Mouse (Mus musculus): ENCODE data around the gene Arhgap45.
"Not testable (repeated sequence)": the region's sequence is repeated elsewhere in the genome, so short reads cannot be mapped to it uniquely, and the experiment has no call there.

Gene Arhgap45

DNA sequence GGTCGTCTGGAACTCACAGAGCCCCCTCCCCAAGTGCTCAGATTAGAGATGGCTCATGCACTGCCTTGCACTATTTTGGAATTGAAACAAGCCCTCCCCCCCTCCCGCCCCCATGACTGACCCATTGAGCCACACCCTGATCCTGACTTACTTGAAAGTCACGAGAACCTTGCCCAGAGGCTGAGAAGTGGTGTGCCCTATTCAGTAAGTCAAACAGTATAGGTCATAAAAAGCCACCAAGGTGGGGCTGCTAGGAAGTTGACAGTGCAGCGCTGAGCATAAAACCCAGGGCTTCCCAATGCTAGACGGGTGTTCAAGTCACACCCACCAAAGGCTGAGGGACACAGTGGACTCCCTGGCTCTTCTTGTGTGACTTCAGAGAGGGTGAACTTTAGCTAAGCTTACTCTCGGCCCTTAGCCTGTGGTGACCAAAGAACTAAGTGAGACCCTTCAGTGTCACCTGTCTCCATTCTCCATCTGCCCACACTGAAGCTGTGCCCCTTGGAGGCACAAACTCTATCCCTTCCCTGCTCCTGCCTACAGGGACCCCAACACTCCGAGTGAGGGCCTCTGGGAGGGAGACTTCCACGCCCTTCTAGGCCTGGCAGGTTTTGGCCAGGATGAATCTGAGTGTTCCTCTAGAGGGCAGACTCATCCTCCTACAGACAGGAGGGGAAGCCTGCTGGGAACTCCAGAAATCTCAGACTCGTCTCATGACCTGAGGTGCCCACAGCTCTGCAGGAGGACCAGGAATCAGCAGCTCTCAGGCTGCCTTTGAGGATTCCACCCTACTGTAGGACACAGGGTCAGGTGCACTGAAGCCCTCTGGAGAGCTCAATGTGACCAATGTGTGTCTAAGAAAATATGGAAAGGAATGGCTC lies 17.3 kb downstream of the Arhgap45 start:
- peak; percentile 52 for DNase-seq (ENCODE audit: low read depth)

DNA sequence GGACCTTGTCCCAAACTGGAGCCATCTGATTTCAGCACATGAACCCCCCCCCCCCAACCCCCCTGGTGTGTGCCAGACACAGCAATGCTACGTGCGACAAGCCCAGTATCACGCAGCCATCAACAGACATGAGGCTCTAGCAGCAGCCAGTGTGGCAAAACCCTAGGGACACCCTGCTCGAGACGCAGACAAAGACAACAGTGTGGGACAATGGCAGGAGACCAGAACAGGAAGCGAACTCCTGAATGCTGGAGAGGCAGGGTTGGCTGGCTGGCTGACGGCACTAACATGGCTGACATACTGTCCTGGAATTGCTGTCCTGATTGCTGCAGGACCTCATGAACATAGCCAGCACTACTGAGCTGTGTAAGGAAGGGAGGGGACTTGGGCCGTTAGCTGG lies 18.7 kb downstream of the Arhgap45 start:
- DNase-seq (ENCODE audit: low read depth), result no peak

DNA sequence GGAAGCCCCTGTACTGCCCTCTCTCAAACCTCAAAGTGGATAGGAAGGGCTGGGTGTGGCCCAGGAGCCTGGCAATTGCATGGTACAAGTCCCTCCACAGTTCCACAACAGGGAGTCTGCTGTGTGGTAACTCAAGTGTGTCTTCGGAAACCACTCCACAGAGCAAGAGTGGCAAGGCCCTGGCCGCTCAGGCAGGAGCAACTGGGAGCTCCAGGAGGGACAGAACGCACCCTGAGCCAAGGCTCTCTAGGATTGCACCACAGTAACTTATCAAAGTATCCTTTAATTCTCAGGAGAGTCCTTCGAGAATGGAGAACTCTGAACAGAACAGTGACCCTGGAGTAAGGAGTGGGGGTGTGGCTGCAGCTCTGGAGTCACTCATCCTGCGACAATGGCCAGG lies 19.2 kb downstream of the Arhgap45 start:
- no peak for DNase-seq (ENCODE audit: low read depth)

DNA sequence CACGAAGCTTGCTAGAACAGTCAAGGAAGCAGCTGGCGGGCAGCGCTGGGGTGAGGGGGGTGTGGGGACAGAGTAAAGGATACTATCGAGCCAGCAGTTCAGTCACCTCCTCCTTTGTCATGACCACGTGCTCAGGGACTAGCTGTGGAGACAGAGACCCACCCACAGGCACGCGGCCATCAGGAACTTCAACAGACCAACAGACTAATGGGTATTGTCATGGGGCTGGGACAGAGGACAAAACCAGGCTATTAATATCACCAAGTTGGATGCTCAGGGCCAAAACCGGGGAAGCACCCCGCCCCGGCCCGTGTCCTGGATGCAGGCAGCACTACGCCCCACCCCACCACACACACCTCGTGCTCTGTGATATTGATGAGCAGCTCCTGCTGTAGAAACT lies 20.4 kb downstream of the Arhgap45 start:
- no peak for DNase-seq (ENCODE audit: low read depth)

DNA sequence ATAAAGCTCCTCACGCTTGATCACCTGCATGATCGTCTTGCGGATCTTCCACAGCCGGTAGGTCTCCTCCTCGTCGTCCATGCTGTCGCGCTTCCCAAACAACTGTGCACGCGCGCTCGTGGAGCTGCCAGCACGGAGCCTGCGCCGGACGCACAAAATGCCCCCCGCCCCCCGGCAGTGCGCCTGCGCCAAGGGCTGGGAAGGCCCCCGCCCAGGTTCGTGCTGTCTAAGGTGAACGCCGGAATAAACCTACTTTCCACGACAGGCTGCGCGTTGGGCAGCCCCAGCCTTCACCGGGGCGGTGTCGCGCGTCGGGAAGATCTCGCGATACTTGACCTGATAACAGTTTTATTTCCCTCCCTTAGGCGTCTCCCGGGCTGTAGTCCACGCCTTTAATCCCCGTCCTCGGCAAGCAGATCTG lies 23.1 kb downstream of the Arhgap45 start, which contains the start of gene Polr2e:
Polr2e (minus strand) TSS at position 237 of the 421 bp plus-strand sequence.
- peak; percentile 99 for DNase-seq (ENCODE audit: low read depth)

DNA sequence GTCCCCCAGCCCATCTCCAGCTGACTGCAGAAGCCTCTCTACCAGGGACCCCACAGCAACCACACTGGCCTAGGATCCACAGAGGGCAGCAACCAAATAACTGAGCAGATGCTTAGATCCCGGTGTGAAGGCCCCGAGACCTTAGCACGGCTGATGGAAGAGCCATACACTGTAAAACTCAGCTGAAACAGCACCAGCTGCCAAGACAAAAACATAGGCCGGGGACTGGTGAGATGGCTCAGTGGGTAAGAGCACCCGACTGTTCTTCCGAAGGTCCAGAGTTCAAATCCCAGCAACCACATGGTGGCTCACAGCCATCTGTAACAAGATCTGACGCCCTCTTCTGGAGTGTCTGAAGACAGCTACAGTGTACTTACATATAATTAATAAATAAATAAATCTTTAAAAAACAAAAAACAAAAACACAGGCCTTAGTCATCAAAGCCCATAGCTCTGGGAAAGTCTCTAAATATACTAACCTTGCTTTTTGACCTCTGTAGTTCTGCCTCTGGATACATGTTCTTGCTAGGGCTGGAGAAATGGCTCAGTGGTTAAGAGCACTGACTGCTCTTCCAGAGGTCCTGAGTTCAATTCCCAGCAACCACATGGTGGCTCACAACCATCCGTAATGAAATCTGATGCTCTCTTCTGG lies 25.1 kb downstream of the Arhgap45 start:
- not testable (repeated sequence) for DNase-seq (ENCODE audit: low read depth)

DNA sequence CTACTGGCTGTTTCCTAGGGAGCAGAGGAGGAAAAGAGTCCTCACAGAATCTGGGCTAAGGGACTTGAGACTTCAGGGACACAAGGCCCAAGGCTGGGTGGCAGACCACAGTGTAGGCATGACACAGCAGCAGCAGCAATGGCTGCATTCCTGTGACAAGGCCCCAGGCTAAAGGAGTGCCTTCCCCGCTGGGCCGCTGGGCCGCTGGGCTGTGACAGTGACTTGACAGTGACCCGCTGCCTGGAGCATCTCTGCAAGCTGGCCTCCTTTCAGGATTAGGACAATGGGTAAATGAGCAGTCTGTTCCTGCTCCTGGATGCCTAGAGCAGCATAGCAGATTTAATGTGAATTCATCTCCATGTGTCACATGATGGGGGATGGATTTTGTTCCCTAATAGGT lies 27.6 kb downstream of the Arhgap45 start:
- DNase-seq (ENCODE audit: low read depth), result no peak

DNA sequence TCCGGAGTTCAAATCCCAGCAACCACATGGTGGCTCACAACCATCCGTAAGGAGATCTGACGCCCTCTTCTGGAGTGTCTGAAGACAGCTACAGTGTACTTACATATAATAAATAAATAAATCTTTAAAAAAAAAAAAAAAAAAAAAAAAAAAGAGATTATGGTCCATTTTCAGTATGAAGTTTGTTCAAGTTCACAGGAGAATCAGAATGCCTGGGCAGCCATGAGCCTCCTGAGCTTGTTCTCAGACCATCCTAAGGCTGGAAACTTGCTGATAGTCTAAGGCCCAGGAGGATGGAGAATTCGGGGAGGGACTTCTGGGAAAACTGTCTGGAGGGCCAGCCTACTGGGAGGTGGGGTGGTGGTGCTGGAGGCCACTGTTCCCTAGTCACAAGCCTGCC lies 28.9 kb downstream of the Arhgap45 start:
- DNase-seq (ENCODE audit: low read depth), result not testable (repeated sequence)

DNA sequence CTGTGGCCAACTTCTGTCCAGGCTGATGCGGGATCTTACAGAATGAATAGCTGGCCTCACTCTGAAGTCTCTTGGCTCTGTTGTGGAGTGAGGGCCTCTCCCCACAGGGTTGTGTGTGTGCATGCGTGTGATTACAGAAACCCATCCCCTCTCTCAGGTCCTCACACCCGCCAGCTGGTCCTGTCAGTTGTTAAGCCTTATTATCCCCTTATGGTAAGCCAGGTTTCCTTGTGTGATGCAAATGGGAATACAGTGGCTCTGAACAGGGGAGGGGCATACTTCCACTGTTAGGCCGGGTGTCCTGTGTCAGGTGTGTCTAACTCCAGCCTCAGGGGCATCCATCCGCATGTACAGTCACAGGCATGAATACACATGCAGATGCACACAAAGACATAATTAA lies 29.3 kb downstream of the Arhgap45 start:
- DNase-seq (ENCODE audit: low read depth), result no peak

DNA sequence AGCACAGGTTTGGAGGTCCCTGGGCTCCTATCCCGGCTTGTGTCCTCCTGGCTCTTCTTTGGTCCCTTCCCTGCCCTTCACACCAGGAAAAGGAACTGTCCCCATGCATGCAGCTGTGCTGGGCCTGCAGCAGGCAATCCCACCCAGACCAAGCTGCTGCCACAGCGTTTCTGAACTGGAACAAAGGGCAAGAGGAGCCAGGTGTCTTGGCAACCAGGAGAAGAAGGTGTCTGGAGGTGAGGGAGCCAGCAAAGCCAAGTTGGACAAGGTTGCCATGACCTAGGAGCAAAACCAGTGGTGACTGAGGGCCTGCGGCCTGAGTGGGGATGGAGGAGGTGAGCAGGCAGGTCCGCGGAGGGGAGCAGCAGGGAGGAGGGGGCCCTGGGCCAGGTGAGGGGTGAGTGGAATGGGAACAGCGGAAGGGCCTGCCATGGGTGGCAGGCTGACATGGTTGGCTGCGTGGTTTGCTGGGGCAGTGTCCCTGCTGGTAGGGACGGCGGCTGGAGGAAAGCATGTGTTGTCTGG lies 30.6 kb downstream of the Arhgap45 start, which contains the start of gene Gpx4:
Gpx4 (plus strand) TSS at position 126 of the 525 bp plus-strand sequence.
- no peak for DNase-seq (ENCODE audit: low read depth)

DNA sequence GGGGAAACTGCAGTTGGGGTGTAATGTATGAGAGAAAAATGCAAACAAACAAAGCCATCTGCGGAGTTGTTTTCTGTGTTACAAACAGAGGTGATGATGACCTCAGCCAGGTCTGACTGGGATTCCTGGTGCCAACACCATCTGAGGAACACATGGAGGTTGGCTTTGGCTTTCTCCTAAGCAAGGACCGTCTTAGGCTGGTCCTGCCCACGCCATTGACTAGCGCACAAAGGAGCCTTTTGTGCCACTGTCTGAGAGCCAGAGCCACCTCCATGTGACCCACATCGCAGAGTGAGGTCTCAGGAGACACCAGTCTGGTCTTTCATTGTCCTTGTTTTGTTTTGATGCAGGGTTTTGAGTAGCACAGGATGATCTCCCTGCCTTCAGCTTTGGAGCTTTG lies 31.9 kb downstream of the Arhgap45 start:
- no peak for DNase-seq (ENCODE audit: low read depth)

DNA sequence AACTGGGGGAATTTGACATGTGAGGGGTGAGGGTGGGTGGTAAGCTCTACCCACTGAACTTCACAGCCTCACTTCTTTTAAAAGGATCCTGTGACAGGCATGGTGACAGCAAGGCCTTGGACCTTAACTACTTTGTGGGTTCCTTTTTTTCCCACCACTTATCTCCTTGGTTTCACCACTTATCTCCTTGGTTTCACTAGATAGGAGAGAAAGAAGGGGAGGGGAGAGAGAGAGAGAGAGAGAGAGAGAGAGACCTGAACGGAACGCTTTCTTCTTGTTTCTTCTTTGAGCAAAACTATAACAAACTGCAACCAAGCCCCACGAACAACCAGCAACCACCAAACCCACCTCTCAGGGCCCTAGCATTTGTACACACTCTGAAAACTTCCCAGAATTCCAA lies 32.4 kb downstream of the Arhgap45 start:
- no peak for DNase-seq (ENCODE audit: low read depth)

DNA sequence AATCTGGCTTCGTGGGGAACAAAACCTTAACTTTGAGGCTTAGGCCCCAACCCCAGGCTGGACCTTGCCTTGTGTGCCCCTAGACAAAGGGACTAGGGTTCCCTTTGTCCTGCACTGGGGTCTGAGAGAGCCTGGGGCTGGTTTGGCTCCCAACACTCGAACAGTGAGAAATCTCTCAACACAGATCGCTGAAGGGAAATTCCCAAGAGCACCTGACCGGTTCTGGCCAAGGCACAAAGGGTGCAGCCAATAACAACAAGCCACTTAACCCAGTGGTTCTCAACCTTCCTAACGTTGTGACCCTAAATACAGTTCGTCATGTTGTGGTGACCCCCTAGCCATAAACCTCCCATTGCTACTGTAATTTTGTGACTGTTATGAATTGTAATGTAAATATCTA lies 33.8 kb downstream of the Arhgap45 start:
- no peak for DNase-seq (ENCODE audit: low read depth)

DNA sequence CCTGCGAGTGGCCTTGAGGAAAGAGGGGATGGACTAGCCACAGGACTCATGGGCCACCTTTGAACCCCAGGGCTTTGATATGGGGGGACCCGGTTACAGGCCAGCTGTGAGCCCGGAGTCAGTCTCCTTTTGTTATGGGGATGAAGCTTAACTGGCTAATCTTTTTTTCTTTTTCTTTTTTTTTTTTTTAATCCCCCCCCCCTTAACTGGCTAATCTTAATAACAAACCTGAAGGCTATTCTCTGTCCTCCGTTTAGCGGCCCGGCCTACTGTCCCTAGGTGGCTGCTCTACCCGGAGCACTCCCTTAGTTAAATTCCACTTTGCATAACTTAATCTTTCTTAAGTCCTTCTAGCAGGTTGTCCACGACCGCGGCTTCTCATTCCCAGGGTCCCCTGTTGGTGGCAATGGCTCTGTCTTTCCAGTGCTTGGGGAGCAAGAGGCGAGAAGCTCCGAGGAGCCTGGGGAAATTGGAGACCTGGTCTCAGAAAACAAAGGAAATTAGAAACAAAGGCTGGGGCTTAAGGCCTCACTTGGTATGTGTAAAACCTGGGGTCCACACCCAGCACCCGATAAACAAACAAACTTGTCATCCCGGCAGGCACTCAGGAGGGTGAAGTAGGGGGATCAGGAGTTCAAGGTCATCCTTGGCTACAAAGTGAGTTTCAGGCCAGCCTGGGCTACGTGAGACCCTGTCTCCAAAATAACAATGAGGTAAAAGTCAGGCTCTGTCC lies 34.6 kb downstream of the Arhgap45 start:
- no peak for DNase-seq (ENCODE audit: low read depth)

DNA sequence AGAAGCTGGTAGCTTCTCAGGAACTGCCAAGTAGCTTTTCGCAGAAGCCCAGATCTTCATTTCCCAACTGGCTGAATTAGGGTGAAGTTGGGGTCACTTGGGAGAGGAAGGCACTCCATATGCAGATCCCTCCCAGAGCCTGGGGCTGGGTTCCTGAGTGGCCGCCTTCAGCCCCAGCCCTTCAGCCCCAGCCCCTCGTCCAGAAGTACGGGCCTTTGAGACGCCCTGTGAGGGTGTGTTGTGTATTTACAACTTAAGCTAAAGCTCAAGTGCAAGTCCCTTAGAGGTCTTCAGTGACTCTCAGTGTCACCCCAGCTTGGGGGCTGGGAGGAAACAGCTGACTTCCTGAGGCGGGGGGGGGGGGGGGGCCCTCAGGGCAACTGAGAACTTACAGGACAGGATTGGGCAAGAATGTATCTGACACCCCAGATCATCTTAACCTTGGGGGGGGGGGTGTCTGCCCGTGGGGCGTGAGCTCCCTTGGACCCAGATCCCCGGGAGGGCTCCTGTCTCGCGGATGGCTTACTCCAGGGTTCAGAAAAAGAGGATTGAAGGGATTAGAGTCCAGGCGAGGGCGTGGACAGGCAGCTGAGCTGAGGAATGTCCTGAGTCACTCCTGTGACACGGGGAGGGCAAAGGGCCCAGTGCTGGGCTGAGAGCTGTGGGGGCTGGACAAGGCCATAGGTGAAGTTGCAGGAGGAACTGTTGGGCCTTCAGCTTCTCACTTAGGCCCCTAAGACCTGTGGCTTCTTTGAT lies 35.3 kb downstream of the Arhgap45 start:
- DNase-seq (ENCODE audit: low read depth), result peak; percentile 60

DNA sequence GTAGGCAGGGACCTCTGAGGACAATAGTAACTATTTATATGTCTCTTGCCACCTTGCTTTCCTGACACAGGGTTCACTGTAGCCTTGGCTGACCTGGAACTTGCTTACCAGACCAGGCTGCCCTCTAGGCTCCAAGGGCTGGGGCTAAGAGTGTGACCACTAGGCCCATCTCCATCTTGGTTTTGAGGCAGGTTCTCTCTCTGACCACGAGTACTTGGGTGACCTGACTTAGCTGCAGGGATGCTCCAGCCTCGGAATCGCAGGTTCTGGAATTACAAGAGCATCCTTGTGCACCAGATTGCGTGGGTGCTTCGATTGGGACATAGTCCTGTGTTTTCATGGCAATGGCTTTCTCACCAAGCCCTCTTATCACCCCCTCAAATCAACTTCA lies 35.9 kb downstream of the Arhgap45 start:
- peak; percentile 36 for DNase-seq (ENCODE audit: low read depth)

DNA sequence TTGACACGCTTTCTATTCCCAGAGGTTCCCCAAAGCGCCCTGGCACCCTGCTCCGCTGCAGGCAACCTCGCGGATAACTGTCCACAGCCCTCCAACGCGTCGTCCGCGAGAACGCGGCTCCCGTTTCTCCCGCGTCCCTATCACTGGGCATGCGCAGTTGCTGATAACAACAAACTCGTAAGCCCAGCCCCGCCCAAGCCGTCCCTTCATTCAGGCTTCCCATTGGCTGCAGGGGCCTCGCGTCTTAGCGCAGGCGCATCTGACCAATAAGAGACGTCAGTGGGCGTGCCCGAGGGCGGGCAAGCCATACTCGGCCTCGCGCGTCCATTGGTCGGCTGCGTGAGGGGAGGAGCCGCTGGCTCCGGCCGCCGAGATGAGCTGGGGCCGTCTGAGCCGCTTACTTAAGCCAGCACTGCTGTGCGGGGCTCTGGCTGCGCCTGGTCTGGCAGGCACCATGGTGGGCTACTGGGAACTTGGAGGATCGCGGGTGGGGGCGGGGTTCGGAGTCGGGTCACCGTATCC lies 36.9 kb downstream of the Arhgap45 start:
- DNase-seq (ENCODE audit: low read depth), result peak; percentile 100

DNA sequence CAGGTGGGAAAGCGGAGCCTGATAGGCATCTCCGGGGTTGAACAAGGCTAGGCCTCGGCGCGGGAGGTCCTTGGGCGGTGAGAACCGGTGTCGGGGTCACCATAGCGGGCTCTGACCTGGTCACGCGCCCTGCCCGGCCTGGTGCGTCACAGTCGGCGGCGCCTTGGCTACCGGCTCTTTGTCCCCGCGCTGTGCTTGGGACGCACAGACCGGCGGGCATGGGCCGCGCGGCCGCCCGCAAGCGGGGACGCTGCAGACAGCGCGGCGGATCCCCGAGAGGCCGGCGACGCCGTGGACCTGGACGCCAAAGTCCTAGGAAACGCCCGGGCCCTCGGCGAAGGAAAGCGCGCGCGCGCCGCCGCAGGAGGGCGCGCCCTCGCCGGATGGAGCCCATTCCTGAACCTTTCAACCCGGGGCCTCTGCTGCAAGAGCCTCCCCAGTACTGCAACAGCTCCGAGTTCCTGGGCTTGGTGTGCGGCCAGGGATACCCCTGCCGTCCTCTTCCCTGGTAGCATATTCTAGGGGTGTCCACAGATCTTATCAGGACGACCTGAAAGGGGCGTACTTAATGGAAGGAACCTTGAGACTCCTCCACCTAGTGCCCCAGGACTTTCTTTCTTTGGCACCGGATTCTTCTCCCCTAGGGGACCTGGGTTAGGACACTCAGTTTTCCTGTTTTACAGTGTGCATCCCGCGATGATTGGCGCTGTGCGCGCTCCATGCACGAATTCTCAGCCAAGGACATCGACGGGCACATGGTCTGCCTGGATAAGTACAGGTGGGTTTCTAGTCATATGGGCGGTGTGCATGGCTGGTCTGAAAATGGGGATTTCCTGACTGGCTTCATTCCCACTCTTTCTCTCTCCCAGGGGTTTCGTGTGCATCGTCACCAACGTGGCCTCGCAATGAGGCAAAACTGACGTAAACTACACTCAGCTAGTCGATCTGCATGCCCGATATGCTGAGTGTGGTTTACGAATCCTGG lies 37.7 kb downstream of the Arhgap45 start:
- peak; percentile 78 for DNase-seq (ENCODE audit: low read depth)

DNA sequence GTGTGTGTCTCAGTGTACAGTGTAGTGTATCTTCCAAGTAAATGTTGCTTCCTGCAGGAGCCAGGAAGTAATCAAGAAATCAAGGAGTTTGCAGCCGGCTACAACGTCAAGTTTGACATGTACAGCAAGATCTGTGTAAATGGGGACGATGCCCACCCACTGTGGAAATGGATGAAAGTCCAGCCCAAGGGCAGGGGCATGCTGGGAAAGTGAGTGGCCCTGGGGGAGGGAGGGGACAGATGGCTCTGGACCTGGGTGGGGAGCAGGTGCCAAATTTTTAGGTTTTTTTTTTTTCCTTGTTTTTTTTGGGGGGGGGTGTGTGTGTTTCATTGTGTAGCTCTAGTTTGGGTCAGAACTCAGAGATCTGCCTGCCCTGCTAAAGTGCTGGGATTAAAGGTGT lies 38.5 kb downstream of the Arhgap45 start:
- DNase-seq (ENCODE audit: low read depth), result not testable (repeated sequence)

DNA sequence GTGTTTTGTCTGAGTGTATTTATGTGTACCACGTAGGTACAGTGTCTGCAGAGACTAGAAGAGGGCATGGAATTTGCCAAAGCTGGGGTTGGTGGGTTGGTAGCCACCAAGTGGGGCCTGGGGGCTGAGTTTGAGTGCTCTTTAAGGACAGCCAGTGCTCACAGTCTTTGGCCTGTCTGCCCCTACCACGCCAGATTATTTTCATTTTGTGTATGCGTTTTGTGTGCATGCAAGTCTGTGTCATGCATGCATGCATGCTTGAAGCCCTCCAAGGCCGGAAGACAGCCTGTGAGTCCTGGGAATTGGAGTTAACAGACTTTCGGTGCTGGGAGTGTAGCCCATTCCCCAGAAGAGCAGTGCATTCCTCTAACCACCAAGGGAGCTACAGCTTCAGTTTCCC lies 38.9 kb downstream of the Arhgap45 start:
- DNase-seq (ENCODE audit: low read depth), result no peak
